Mouse (Mus musculus): Measurements from ENCODE around the gene 9330182L06Rik. TPM values are rescaled to one million over a fixed set of nuclear protein-coding genes. Genes with fewer than 3 reads are reported as not detected.

Gene 9330182L06Rik
- polyA plus RNA-seq, 1 experiment = 2.8 TPM

DNA sequence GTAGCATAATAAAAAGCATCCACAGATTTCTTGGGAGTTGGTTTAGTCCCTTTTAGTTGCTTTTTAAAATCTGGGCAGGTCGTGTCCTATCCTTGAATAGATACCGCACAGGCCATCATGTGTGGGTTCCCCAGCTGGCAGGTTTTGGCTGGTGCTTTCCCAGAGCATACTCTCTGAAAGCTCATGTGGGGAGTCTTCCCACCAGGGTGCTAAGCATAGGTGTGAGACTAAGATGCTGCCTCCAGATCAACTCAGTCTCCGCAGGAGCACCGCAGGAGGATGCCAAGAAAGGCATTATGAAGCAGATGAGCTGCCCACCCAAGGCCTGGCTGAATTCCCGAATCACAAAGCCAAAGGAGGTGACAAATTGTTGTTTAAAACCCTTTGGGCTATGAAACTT lies 229.5 kb downstream of the 9330182L06Rik start:
- Histone ChIP-seq H3K4me1 (ENCODE audit: control insufficient read depth, insufficient read depth, low read length) (no peaks in the 10 kb centered on the region), H3K4me3 (ENCODE audit: insufficient read depth, low read length) (no peak overlapping the region), H3K27ac (ENCODE audit: insufficient read depth, low read length) (no peak overlapping the region)
- TF ChIP-seq POLR2A (IDR thresholded peaks at IDR 0.05; ENCODE audit: low read depth, low read length) = no peak
- no peak for TF ChIP-seq CTCF (IDR thresholded peaks at IDR 0.05; ENCODE audit: borderline replicate concordance, insufficient read depth, low read length)

DNA sequence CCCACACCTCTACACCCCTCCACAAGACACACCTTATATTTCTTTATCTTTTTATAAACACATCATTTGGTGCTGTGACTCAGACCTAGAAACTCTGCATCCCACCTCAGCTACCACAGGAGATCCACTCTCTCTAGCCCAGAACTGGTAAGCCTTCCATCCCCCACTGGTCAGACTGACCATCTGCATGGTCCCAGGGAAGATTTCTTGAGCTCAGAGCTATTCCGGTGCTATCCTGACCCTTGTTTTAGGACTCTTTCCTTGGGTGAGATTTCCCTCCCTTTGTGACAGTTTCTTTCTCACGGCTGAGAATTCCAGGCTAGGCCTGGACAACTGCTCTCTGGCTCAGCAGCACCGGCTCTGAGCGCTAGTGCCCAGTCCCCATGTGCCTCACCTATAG lies 231.3 kb downstream of the 9330182L06Rik start:
- TF ChIP-seq CTCF (IDR thresholded peaks at IDR 0.05; ENCODE audit: borderline replicate concordance, insufficient read depth, low read length) (no peak), POLR2A (IDR thresholded peaks at IDR 0.05; ENCODE audit: low read depth, low read length) (no peak)

DNA sequence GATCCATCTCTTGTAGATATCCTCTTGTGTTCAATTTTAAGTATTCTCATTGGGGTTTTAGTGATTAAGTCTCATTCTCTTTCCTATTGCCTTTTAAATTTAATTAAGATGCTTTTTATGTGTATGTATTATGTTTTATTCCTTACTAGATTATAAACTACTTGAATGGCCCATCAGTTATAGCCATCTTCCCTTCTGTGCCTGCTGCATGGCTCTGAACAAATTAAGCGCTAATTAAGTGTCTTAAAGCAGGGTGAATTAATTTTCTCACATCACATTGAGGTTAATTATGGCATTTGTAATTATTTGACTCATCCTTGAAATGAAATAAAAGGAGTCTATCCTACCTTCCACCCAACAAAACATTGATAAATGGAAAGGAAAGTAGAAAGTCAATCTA lies 245.1 kb downstream of the 9330182L06Rik start:
- Histone ChIP-seq H3K4me3 (ENCODE audit: insufficient read depth, low read length) (no peak overlapping the region), H3K27ac (ENCODE audit: insufficient read depth, low read length) (no peak overlapping the region), H3K4me1 (ENCODE audit: control insufficient read depth, insufficient read depth, low read length) (no peaks in the 10 kb centered on the region)
- TF ChIP-seq CTCF (IDR thresholded peaks at IDR 0.05; ENCODE audit: borderline replicate concordance, insufficient read depth, low read length) = no peak
- no peak for TF ChIP-seq POLR2A (IDR thresholded peaks at IDR 0.05; ENCODE audit: low read depth, low read length)

More for the DNA sequence above, 231.3 kb downstream of the 9330182L06Rik start:
- Histone ChIP-seq H3K4me3 (ENCODE audit: insufficient read depth, low read length) (no peak overlapping the region), H3K27ac (ENCODE audit: insufficient read depth, low read length) (no peak overlapping the region), H3K4me1 (ENCODE audit: control insufficient read depth, insufficient read depth, low read length) (no peaks in the 10 kb centered on the region)

DNA sequence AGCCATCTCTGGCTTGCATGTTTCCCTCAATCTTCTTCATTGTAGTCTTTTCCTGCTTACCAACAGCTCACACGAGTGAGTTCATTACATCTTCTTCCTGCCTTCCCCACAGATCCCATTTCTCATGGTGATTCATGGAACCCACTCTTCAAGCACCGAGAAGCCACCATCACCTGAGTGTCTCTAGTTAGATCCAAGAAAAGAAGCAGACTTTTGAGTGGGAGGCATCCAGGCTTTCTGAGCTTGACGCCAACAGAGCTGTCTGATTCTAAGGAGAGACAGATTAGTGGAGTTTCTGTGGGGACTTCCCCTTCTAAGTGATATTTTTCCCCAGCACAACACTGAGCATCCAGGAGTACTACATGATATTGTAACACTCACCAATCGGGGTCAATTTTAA lies 259.6 kb downstream of the 9330182L06Rik start:
- Histone ChIP-seq H3K4me1 (ENCODE audit: control insufficient read depth, insufficient read depth, low read length) (no peaks in the 10 kb centered on the region), H3K4me3 (ENCODE audit: insufficient read depth, low read length) (no peak overlapping the region), H3K27ac (ENCODE audit: insufficient read depth, low read length) (no peak overlapping the region)
- no peak for TF ChIP-seq CTCF (IDR thresholded peaks at IDR 0.05; ENCODE audit: borderline replicate concordance, insufficient read depth, low read length)
- TF ChIP-seq POLR2A (IDR thresholded peaks at IDR 0.05; ENCODE audit: low read depth, low read length) = no peak

Other genes with a start within 250 kb of the 9330182L06Rik start
- 2.2 and 2.8 TPM in 2 replicates for gene Tmem243, start 165.4 kb upstream of the 9330182L06Rik start, polyA plus RNA-seq (2011; ENCODE audit: insufficient read length, low read depth, missing spikeins)
- 49.6 and 62.3 TPM in 2 replicates for gene Dmtf1, start 104.3 kb upstream of the 9330182L06Rik start, polyA plus RNA-seq (2011; ENCODE audit: insufficient read length, low read depth, missing spikeins)